Mouse (Mus musculus) T-helper 1 cell (primary cell): Measurements from ENCODE around the gene Cdh4.

Experiments used
- in situ Hi-C: fragments of 300-600 bp; cut with MboI, MseI; formaldehyde crosslinking; loops from one replicate; pipeline ENCODE4 v1.15.1; 2025; ENCODE audit warnings: high pct_unique_total_duplicates

The Cdh4 gene

GRCm38 (mm10) chr2:179442191-179442540 lies at the start of gene Cdh4:
Gene Cdh4, plus strand, starts transcription at chr2:179442431.
- in situ Hi-C loops, result no loop called here

- in situ Hi-C loops, result no loop called here
Observed at GRCm38 (mm10) chr2:179395442-179395841, 46.8 kb upstream of the Cdh4 start.

- in situ Hi-C loops, result no loop called here
Observed at GRCm38 (mm10) chr2:179399645-179400249, 42.5 kb upstream of the Cdh4 start.

GRCm38 (mm10) chr2:179410866-179411561 lies 31.2 kb upstream of the Cdh4 start:
- in situ Hi-C loops, result no loop called here

- in situ Hi-C loops, result no loop called here
Observed at GRCm38 (mm10) chr2:179412966-179413365, 29.3 kb upstream of the Cdh4 start.

GRCm38 (mm10) chr2:179414253-179414652 lies 28.0 kb upstream of the Cdh4 start:
- in situ Hi-C loops, result no loop called here

- in situ Hi-C loops, result no loop called here
Observed at GRCm38 (mm10) chr2:179414704-179415103, 27.5 kb upstream of the Cdh4 start.

GRCm38 (mm10) chr2:179415892-179416403 lies 26.3 kb upstream of the Cdh4 start:
- in situ Hi-C loops, result no loop called here

- in situ Hi-C loops, result no loop called here
Observed at GRCm38 (mm10) chr2:179416587-179417227, 25.5 kb upstream of the Cdh4 start.

- in situ Hi-C loops, result no loop called here
Observed at GRCm38 (mm10) chr2:179425602-179426001, 16.6 kb upstream of the Cdh4 start.

GRCm38 (mm10) chr2:179428889-179429288 lies 13.3 kb upstream of the Cdh4 start:
- in situ Hi-C loops, result no loop called here

- in situ Hi-C loops, result no loop called here
Observed at GRCm38 (mm10) chr2:179440161-179440560, 2.1 kb upstream of the Cdh4 start.

- in situ Hi-C loops, result no loop called here
Observed at GRCm38 (mm10) chr2:179441086-179441485, 1.1 kb upstream of the Cdh4 start.

- in situ Hi-C loops, result no loop called here
Observed at GRCm38 (mm10) chr2:179441717-179442116, 514 bp upstream of the Cdh4 start.

GRCm38 (mm10) chr2:179442541-179443225 lies 452 bp downstream of the Cdh4 start:
- in situ Hi-C loops, result no loop called here

- in situ Hi-C loops, result no loop called here
Observed at GRCm38 (mm10) chr2:179443226-179443815, 1.1 kb downstream of the Cdh4 start.

GRCm38 (mm10) chr2:179443959-179444358 lies 1.7 kb downstream of the Cdh4 start:
- in situ Hi-C loops, result no loop called here

GRCm38 (mm10) chr2:179448256-179448655 lies 6.0 kb downstream of the Cdh4 start:
- in situ Hi-C loops, result no loop called here

- in situ Hi-C loops, result no loop called here
Observed at GRCm38 (mm10) chr2:179449018-179449417, 6.8 kb downstream of the Cdh4 start.

GRCm38 (mm10) chr2:179459196-179459595 lies 17.0 kb downstream of the Cdh4 start:
- in situ Hi-C loops, result no loop called here

GRCm38 (mm10) chr2:179459606-179460005 lies 17.4 kb downstream of the Cdh4 start:
- in situ Hi-C loops, result no loop called here

- in situ Hi-C loops, result no loop called here
Observed at GRCm38 (mm10) chr2:179463514-179463913, 21.3 kb downstream of the Cdh4 start.
